Mouse (Mus musculus) cerebellum, adult 11-12 months (tissue): ENCODE data around the gene Ttc14.

ENCODE experiments used
- DNase-seq: peaks from one replicate; pipeline ENCODE4 v3.0.0; 2022

Gene Ttc14

DNA sequence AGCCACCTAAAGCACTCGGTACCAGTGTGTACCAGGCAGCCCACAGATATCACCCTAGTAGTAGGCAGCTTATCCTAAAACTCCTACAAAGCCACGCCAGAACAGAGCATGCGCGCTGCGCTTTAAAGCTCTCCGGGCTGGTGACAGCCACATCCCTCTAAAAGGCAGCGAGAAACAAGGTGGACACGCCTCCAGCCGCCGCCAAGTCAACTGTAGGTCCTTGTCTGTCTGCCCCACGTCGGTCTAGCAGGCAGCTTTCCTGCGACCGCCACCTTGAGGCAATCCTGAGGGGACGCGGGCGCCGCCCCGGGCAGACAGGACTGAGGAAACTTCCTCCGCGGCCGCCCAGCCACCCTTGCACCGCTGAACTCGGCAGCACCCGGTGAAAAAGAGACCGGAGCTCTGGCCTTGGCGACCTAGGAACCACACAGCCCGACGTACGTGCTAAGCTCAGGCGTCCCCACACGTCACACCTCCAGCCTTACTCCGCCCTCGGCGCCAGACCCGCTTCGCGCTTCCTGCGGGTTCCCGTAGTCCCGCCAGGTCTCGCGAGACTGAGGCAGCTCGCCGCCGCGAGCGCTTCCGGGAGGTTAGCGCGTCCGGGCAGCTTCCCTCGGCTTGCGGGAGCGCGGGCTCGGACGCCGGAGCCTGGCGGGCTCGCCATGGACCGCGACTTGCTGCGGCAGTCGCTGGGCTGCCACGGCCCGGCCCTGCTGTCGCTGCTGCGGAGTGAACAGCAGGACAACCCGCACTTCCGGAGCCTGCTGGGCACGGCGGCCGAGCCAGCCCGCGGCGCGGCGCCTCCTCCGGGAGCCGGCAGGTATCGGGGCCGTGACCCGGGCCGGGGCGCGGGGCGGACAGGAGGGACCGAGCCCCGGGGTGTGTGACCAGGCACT, at the start of gene Ttc14:
Gene Ttc14, plus strand, starts transcription at position 216 of the 896 bp plus-strand sequence.
- peak; percentile 97 for DNase-seq

DNA sequence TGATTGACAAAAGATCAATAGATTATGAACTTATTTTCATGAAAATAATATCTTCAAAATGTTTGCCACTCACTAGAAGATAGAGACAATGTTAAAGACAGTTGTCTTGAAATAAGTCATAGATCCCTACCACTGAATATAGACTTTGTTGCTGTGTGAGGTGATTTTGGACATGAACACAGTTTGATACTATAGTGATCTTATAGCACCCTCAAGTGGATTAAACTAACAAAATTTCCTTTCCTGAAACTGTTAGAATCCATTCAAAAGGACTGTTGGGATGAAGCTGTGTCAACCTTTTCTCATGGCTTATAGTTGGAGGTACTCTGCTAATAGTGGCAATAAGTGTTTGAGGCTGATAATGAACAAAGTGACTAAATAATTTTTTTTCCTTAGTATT, 8.7 kb upstream of the Ttc14 start:
- no peak for DNase-seq

DNA sequence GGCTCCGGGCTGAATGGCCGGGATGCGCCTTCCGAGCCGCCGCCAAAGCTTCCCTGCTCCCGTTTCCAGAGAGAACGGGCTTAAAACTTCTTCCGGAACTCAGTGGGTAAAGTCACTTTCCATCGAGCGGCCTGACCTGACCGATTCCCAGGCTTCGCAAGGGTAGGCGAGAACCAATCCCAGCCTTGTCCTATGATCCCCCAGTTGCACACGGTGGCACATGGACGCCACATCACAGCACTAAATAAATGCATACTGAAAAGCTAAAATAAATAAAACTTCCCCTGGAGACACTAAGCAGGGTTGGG, 835 bp downstream of the Ttc14 start:
- DNase-seq: no peak

DNA sequence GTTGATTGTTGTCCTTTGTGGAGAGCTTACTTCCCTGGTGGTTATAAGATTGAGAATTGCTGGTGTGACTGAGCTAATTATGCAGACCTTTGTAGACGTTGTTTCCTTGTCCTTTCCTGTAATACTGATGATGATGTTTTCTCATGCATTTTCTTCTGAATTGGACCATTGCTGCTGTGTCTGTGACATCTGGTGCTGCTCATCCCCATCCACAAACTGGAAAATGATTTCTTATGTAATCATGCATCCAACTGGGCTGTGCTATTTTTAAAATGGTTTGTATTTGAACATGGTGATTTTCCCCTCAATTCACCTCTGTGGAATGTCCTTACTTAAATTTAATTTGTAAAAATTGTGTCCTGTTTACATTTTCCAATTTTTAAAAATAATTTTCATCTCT, 7.5 kb downstream of the Ttc14 start:
- DNase-seq: no peak

DNA sequence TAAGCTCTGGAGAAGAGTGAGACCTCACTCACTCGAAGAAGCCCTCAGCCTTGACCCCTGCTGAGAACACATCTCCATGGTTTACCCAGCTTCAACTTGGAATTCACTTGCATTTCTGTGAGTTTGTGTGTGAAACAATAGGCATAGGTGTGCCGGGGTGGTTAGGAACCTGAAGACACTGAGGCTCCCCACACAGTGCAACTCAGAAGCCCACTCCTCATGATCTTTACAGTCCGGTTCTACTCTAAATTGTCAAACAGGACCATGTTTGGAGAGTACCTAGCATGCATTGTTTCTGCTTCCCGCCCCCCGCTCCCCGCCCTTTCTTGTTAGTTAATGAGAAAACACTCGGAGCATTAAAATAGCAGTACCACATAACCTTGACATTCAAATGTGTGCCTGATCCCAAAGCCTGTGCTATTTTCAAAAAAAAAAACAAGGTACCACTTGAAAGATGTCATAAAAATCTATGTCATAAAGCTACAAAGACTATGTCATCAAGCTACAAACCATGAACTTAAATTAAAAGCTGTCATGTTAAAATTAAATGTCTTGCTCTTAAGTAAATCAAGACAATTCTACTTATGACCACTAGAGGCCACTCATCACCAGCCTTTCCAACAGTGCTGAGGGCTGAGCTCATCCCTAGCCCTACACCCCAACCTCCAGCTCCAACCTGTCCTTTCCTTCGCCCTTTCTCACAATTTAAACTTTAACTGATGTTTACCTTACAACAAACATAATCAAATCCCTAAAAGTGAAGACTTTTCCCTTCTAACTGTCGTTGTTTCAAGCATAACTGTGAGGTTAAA, 24.7 kb downstream of the Ttc14 start:
- DNase-seq: peak; percentile 38

DNA sequence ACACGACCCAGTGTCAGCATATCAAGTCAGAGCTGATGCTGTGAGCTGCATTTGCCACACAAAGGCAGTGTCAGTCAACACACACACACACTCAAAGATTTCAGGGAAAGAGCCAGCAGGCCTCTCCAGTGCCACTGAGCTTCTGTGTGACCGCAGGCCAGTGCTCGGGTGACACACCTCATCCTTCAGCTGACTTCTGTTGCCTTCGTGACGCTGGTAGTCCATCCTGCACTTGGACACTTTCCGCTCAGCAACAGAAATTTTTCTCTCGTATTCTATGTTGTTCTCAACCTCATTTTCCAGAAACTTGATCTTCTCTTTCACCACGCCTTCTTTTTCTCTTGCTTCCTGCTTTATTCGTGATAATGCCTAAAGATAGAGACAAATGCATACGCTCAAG, 32.7 kb downstream of the Ttc14 start:
- DNase-seq: no peak

DNA sequence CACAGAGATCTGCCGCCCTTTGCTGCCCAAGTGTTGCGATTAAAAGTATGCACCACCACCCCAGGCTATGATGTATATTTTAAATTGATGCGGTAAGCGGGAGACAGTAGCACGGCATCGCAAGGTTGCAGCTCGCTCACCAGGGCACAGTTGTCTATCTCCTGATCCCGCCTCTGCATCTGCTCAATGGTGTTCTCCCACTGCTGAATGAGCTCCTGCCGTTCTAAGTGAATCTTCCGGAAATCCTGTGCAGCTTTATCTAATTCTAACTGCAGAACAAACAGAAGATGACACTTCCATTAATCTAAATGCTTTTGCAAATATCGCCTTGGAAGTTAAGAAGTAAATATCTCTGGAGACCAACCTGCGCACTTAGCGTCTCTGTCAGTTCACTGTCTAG, 36.9 kb downstream of the Ttc14 start:
- no peak for DNase-seq

DNA sequence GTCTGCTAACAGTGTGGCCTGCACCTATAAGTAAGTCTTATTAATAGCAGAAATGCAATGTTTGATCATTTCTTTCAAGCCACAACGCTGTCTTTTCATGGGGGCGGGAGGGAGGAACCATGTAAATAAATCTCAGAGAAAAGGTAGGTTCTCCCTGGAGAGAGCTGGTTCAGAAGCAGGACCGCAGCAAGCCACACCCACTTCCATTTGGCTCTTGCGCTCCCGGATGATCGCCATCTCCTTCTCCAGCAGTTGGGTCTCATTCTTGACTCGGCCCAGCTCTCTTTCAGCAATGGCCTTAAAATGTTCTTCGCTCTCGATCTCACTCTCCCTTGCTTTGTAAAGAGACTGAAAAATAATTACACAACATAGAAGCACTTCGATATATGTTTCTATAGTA, 39.2 kb downstream of the Ttc14 start:
- DNase-seq: no peak

DNA sequence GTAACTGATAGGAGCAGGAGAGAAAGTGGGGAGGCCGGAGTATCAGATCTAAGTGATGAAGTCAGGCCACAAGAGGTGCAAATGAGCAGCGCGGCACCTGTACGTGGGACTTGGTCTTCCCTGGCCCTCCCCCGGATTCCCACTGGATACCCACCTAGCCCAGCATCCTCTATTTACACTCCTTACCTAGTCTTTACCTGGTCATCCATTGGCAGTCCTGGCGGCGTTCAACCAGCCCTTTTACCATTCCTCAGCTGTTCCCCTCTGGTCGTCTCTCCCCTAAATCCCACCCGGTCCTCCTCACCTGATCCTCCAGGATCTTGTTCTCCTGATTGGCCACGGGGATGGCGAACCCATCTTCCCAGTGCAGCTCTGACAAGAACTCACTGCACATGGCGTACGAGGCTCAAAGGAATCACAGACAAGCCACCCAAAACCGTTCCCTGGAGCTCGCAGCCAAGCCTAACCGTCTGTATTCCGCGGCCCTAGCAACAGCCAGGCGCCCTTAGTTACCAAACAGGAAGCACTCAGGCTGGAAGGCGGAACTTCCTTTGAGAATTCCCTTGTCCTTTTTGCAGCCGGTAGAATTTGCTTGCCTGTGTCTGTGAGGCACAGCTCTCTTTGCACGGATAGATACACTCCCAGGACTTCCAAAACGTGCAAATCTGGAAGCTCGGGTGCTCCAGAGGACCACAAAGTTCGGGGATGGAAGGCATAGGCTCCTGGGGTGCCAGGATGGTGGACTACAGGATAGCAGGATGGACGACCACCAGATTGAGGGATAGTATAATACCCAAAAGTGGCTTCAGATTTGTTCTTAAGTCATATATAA, 44.4 kb downstream of the Ttc14 start, which contains the start of gene Ccdc39:
Gene Ccdc39, minus strand, starts transcription at position 510 of the 832 bp plus-strand sequence.
- peak; percentile 75 for DNase-seq

DNA sequence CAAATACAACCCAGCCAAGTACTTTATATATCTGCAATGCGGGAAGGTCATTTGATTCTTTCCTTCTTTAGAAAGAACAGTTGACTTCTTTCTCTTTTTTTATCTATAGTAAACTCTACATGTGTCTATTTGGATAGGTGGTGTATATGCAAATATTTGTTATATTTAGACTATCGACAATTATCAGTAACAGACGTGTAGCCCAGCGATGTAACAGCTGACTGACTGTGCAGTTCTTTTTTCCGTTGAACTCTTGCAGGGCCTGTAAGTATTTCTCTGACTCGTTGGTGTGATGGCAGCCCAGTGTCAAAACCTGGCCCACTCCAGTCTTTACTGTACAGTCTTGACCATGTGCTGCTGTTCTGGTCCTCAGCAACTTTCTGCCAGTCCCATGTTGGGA, 47.0 kb downstream of the Ttc14 start:
- DNase-seq: no peak

DNA sequence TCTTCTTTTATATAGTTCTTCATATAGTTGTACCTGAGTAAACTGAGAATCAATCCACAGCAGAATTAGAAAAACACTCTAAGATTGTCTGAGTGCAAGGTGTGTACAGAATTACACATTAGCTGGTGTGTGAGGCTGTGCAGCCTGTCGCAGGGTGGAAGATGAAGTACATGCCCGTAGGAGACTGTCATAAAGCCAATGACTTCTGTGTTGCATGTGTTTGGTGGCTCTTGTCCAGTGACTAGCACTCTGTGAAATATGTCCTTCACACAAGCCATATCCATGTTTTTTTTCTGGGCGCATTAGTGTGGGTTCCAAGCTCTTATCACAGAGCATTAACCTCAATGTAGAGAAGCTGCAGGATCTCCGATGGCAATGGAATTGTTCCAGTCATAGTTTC, 51.2 kb downstream of the Ttc14 start:
- no peak for DNase-seq

DNA sequence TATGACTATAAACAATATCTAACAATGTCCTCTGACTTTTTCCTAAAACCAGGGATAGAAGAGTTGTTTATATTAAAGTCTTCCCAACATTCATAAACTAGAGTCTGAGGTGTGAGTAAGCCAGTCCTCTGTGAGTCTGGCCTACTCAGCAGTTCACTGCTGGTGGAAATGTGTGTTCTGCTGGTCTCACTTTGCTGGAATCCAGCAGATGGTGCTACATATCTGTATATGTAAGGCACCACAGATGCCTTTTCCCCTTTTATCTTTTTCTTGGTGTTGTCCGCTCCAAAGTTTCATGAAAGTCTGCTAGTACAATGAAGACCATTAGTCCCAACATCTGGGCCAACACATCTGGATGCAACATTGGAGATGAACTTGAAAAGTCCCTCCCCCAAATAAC, 53.4 kb downstream of the Ttc14 start:
- no peak for DNase-seq

DNA sequence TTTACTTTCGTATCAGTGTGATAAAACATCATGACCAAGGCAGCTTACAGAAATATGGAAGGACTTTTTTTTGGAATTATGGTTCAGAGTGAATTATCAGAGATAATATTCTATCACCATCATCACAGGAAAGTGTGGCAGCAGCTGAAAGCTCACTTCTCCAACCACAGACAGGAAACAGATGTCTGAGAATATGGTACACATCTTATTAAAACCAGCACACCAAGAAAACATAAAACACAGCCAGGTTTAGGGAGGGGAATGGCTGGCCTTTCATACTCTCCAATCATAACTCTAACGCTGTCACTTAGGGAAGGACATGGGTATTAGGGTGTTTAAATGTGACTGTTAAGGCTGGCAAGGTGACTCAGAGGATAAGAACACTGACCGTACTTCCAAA, 59.3 kb downstream of the Ttc14 start:
- no peak for DNase-seq

DNA sequence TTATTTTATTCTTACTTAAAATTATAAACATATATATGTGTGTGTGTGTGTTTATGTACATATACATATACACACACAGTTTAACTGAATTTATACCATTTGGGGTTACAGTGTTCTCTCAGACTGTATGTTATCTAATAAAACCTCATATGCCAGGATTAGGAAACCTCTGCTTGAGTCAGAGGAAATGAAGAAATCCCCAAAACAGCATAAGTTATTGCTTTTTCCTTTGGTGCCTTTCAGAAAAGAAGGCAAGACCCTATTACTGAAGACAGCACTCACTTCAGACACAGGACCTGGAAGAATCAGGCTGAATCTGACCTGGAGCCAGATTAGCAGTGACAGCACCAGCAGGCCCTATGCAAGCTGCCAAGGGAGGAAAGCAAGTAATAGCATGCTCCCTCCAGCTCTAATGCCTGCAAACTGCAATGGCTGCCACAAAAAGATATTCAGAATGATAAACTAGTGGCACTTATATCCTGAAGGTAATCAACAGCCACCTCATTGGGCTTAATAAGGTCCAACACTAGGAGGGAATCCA, 64.4 kb downstream of the Ttc14 start:
- no peak for DNase-seq
